Mouse (Mus musculus) neural tube, embryonic 12.5 days (tissue): Measurements from ENCODE around the gene Ptprn2. TPM values are rescaled to one million over a fixed set of nuclear protein-coding genes. Genes with fewer than 3 reads are reported as not detected.
A peak's percentile ranks its signal among the peaks of the same experiment; 100 is the strongest.

ENCODE experiments used
- ATAC-seq: fragments of 200-750 bp; cut with Nextera tagmentation; 2 replicates; pipeline ENCODE4 v1.8.0; 2017; ENCODE audit warnings: low read depth, mild to moderate bottlenecking, moderate TSS enrichment, moderate library complexity; ENCODE audit not compliant: low FRiP score
- H3K27ac ChIP-seq: fragments of 300-500 bp; sonication (generic); 2 replicates; pipeline ENCODE4 v1.5.1; 2016
- H3K27me3 ChIP-seq: fragments of 300-500 bp; sonication (generic); replicated peaks from 2 replicates; pipeline ENCODE4 v1.6.1; 2016; ENCODE audit warnings: mild to moderate bottlenecking
- H3K36me3 ChIP-seq: fragments of 300-500 bp; sonication (generic); 2 replicates; pipeline ENCODE4 v1.6.1; 2016; ENCODE audit warnings: mild to moderate bottlenecking
- H3K4me1 ChIP-seq: fragments of 300-500 bp; sonication (generic); 2 replicates; pipeline ENCODE4 v1.6.1; 2016
- H3K4me2 ChIP-seq: fragments of 300-500 bp; sonication (generic); replicated peaks from 2 replicates; pipeline ENCODE4 v1.6.1; 2016; ENCODE audit warnings: mild to moderate bottlenecking
- H3K4me3 ChIP-seq: fragments of 300-500 bp; sonication (generic); 2 replicates; pipeline ENCODE4 v1.5.1; 2016
- H3K9ac ChIP-seq: fragments of 300-500 bp; sonication (generic); 2 replicates; pipeline ENCODE4 v1.6.1; 2016; ENCODE audit warnings: mild to moderate bottlenecking
- H3K9me3 ChIP-seq: fragments of 300-500 bp; sonication (generic); 2 replicates; pipeline ENCODE4 v1.6.1; 2016; ENCODE audit warnings: mild to moderate bottlenecking
- WGBS: fragments of 180-500 bp; shearing (Covaris S2); methylation state at CpG from one replicate; pipeline ENCODE4 v1.1.7; 2016; 5-methylcytosine and 5-hydroxymethylcytosine counted together
- polyA plus RNA-seq: library from polyadenylated mRNA; unstranded; fragments of >200 nt; fragmentation: Nextera tagmentation; extraction: Ambion mirVana; gene quantifications from 2 replicates; pipeline ENCODE4 v1.2.1, GENCODE M21; 2016

The Ptprn2 gene
- polyA plus RNA-seq, 1 experiment from 2014 or later = 4.9 TPM

GRCm38 (mm10) chr12:116628992-116629391 lies 143.5 kb downstream of the Ptprn2 start:
- Histone ChIP-seq H3K9ac (no peak overlapping the region), H3K27ac (no peak overlapping the region), H3K4me2 (no peak overlapping the region), H3K27me3 (no peaks in the 10 kb centered on the region), H3K36me3 (no peaks in the 10 kb centered on the region), H3K4me3 (no peak overlapping the region), H3K9me3 (no peaks in the 10 kb centered on the region), H3K4me1 (no peaks in the 10 kb centered on the region)
- ATAC-seq = no peak
- WGBS = 83% methylated on average over 3 of the region's 3 CpGs

- Histone ChIP-seq H3K4me1 (peaks cover 17% of the 10 kb centered on the region), H3K27me3 (no peaks in the 10 kb centered on the region; the same call in 1 of the 2 replicates), H3K4me2 (no peak overlapping the region), H3K9me3 (no peaks in the 10 kb centered on the region), H3K36me3 (no peaks in the 10 kb centered on the region), H3K9ac (no peak overlapping the region), H3K27ac (no peak overlapping the region), H3K4me3 (no peak overlapping the region)
- WGBS = 60% methylated on average over 2 of the region's 2 CpGs
- no peak for ATAC-seq
Measured at GRCm38 (mm10) chr12:116637498-116637897, 152.0 kb downstream of the Ptprn2 start.

- H3K4me2 ChIP-seq = no peak overlapping the region
- H3K27ac ChIP-seq = no peak overlapping the region
- no peaks in the 10 kb centered on the region for H3K36me3 ChIP-seq
- H3K9me3 ChIP-seq = no peaks in the 10 kb centered on the region
- H3K27me3 ChIP-seq = no peaks in the 10 kb centered on the region; the same call in 1 of the 2 replicates
- H3K4me3 ChIP-seq = no peak overlapping the region
- no peak for ATAC-seq
- no peak overlapping the region for H3K9ac ChIP-seq
- 18% methylated on average over 4 of the region's 4 CpGs for WGBS
- H3K4me1 ChIP-seq = peaks cover 17% of the 10 kb centered on the region
Measured at GRCm38 (mm10) chr12:116640871-116641270, 155.4 kb downstream of the Ptprn2 start.

GRCm38 (mm10) chr12:116641339-116642190 lies 156.0 kb downstream of the Ptprn2 start:
- no peaks in the 10 kb centered on the region; the same call in 1 of the 2 replicates for H3K27me3 ChIP-seq
- peak overlapping the region; percentile 19; the same call in 1 of the 2 replicates for H3K4me2 ChIP-seq
- peak; percentile 90 for ATAC-seq
- H3K36me3 ChIP-seq = no peaks in the 10 kb centered on the region
- no peak overlapping the region for H3K4me3 ChIP-seq
- H3K27ac ChIP-seq = no peak overlapping the region
- WGBS = 19% methylated on average over 14 of the region's 14 CpGs
- peaks cover 17% of the 10 kb centered on the region for H3K4me1 ChIP-seq
- H3K9ac ChIP-seq = no peak overlapping the region
- no peaks in the 10 kb centered on the region for H3K9me3 ChIP-seq

- H3K9ac ChIP-seq = no peak overlapping the region
- H3K36me3 ChIP-seq = no peaks in the 10 kb centered on the region
- no peak overlapping the region for H3K4me2 ChIP-seq
- no peaks in the 10 kb centered on the region; the same call in 1 of the 2 replicates for H3K27me3 ChIP-seq
- H3K9me3 ChIP-seq = no peaks in the 10 kb centered on the region
- peaks cover 17% of the 10 kb centered on the region for H3K4me1 ChIP-seq
- 31% methylated on average over 4 of the region's 4 CpGs for whole genome bisulfite sequencing
- no peak overlapping the region for H3K4me3 ChIP-seq
- no peak overlapping the region for H3K27ac ChIP-seq
- peak; percentile 26; the same call in 1 of the 2 replicates for ATAC-seq
Measured at GRCm38 (mm10) chr12:116642191-116642549, 156.7 kb downstream of the Ptprn2 start.

GRCm38 (mm10) chr12:116646771-116647170 lies 161.3 kb downstream of the Ptprn2 start:
- Histone ChIP-seq H3K9ac (no peak overlapping the region), H3K4me3 (no peak overlapping the region), H3K27me3 (no peaks in the 10 kb centered on the region; the same call in 1 of the 2 replicates), H3K27ac (no peak overlapping the region), H3K4me2 (no peak overlapping the region), H3K4me1 (peaks cover 7% of the 10 kb centered on the region), H3K9me3 (no peaks in the 10 kb centered on the region), H3K36me3 (no peaks in the 10 kb centered on the region)
- ATAC-seq = no peak

- Histone ChIP-seq H3K4me2 (no peak overlapping the region), H3K4me1 (no peaks in the 10 kb centered on the region), H3K4me3 (no peak overlapping the region), H3K36me3 (no peaks in the 10 kb centered on the region), H3K27ac (no peak overlapping the region), H3K9me3 (no peaks in the 10 kb centered on the region), H3K27me3 (no peaks in the 10 kb centered on the region), H3K9ac (no peak overlapping the region)
- peak; percentile 73 for ATAC-seq
- WGBS = 71% methylated on average over 4 of the region's 4 CpGs
Measured at GRCm38 (mm10) chr12:116648584-116649206, 163.2 kb downstream of the Ptprn2 start.

- no peak overlapping the region for H3K4me2 ChIP-seq
- H3K4me1 ChIP-seq = no peaks in the 10 kb centered on the region
- no peaks in the 10 kb centered on the region for H3K36me3 ChIP-seq
- 74% methylated on average over 1 of the region's 1 CpGs for WGBS
- no peak overlapping the region for H3K4me3 ChIP-seq
- no peak overlapping the region for H3K9ac ChIP-seq
- no peak overlapping the region for H3K27ac ChIP-seq
- ATAC-seq = no peak
- no peaks in the 10 kb centered on the region for H3K27me3 ChIP-seq
- H3K9me3 ChIP-seq = no peaks in the 10 kb centered on the region
Measured at GRCm38 (mm10) chr12:116653684-116654083, 168.2 kb downstream of the Ptprn2 start.

- H3K4me3 ChIP-seq = no peak overlapping the region
- no peak for ATAC-seq
- no peak overlapping the region for H3K4me2 ChIP-seq
- 15% methylated on average over 7 of the region's 7 CpGs for WGBS
- H3K27me3 ChIP-seq = no peaks in the 10 kb centered on the region
- peaks cover 11% of the 10 kb centered on the region; the same call in 1 of the 2 replicates for H3K4me1 ChIP-seq
- no peaks in the 10 kb centered on the region for H3K9me3 ChIP-seq
- no peak overlapping the region for H3K9ac ChIP-seq
- H3K36me3 ChIP-seq = no peaks in the 10 kb centered on the region
- H3K27ac ChIP-seq = no peak overlapping the region
Measured at GRCm38 (mm10) chr12:116660076-116660475, 174.6 kb downstream of the Ptprn2 start.

GRCm38 (mm10) chr12:116661018-116661417 lies 175.5 kb downstream of the Ptprn2 start:
- Histone ChIP-seq H3K9me3 (no peaks in the 10 kb centered on the region), H3K36me3 (no peaks in the 10 kb centered on the region), H3K4me2 (no peak overlapping the region), H3K4me1 (peaks cover 11% of the 10 kb centered on the region; the same call in 1 of the 2 replicates), H3K27ac (no peak overlapping the region), H3K9ac (no peak overlapping the region), H3K27me3 (no peaks in the 10 kb centered on the region), H3K4me3 (no peak overlapping the region)
- no peak for ATAC-seq
- 82% methylated on average over 4 of the region's 4 CpGs for WGBS

- Histone ChIP-seq H3K9ac (no peak overlapping the region), H3K4me2 (no peak overlapping the region), H3K4me1 (no peaks in the 10 kb centered on the region), H3K36me3 (no peaks in the 10 kb centered on the region), H3K27me3 (no peaks in the 10 kb centered on the region), H3K27ac (no peak overlapping the region), H3K4me3 (no peak overlapping the region), H3K9me3 (no peaks in the 10 kb centered on the region)
- WGBS = 60% methylated on average over 3 of the region's 3 CpGs
- ATAC-seq = 0 out of 2 replicates have a peak, but pooled peaks have one; percentile 53
Measured at GRCm38 (mm10) chr12:116677701-116678100, 192.2 kb downstream of the Ptprn2 start.

- no peak overlapping the region for H3K4me2 ChIP-seq
- WGBS = 85% methylated on average over 2 of the region's 2 CpGs
- no peaks in the 10 kb centered on the region for H3K9me3 ChIP-seq
- H3K27me3 ChIP-seq = no peaks in the 10 kb centered on the region
- no peak for ATAC-seq
- H3K9ac ChIP-seq = no peak overlapping the region
- no peak overlapping the region for H3K27ac ChIP-seq
- no peak overlapping the region for H3K4me3 ChIP-seq
- no peaks in the 10 kb centered on the region for H3K4me1 ChIP-seq
- H3K36me3 ChIP-seq = no peaks in the 10 kb centered on the region
Measured at GRCm38 (mm10) chr12:116689832-116690231, 204.3 kb downstream of the Ptprn2 start.
